Mouse (Mus musculus): ENCODE results near the gene Zfp37. TPM values are rescaled to one million over a fixed set of nuclear protein-coding genes. Genes with fewer than 3 reads are reported as not detected.

The Zfp37 gene
- polyA plus RNA-seq, 1 experiment from 2014 or later, result 6.7 TPM

GRCm38 (mm10) chr4:62262276-62262675 lies 31.4 kb upstream of the Zfp37 start, which contains the start of gene Slc31a2:
Gene Slc31a2 (plus strand): TSS chr4:62262562.
- H3K27me3 ChIP-seq (replicated peaks), result no peaks in the 10 kb centered on the region
- H3K4me1 ChIP-seq, result peaks cover 8% of the 10 kb centered on the region; the same call in 1 of the 2 replicates
- WGBS, result 28% methylated on average over 2 of the region's 2 CpGs
- ATAC-seq (ENCODE audit: extremely low read depth, insufficient number of reproducible peaks, low FRiP score, low TSS enrichment), result no peak
- H3K9ac ChIP-seq, result no peak within 1 kb of the TSS
- H3K36me3 ChIP-seq, result no peaks in the 10 kb centered on the region
- H3K4me3 ChIP-seq, result no peak within 1 kb of the TSS
- no peaks in the 10 kb centered on the region for H3K9me3 ChIP-seq
- H3K27ac ChIP-seq (replicated peaks), result no peak within 1 kb of the TSS
- no peak within 1 kb of the TSS for H3K4me2 ChIP-seq

- no peak for ATAC-seq (ENCODE audit: extremely low read depth, insufficient number of reproducible peaks, low FRiP score, low TSS enrichment)
- 24% methylated on average over 8 of the region's 8 CpGs for WGBS
- Histone ChIP-seq H3K4me3 (no peak overlapping the region), H3K36me3 (no peaks in the 10 kb centered on the region), H3K9me3 (no peaks in the 10 kb centered on the region), H3K4me1 (no peaks in the 10 kb centered on the region), H3K27ac (replicated peaks) (no peak overlapping the region), H3K27me3 (replicated peaks) (no peaks in the 10 kb centered on the region), H3K9ac (no peak overlapping the region), H3K4me2 (no peak overlapping the region)
Observed at GRCm38 (mm10) chr4:62256931-62257330, 26.1 kb upstream of the Zfp37 start.

- Histone ChIP-seq H3K36me3 (no peaks in the 10 kb centered on the region), H3K27me3 (replicated peaks) (no peaks in the 10 kb centered on the region)
- WGBS, result 54% methylated on average over 8 of the region's 8 CpGs
Observed at GRCm38 (mm10) chr4:62254551-62254950, 23.7 kb upstream of the Zfp37 start.

GRCm38 (mm10) chr4:62251776-62252175 lies 20.9 kb upstream of the Zfp37 start:
- no peaks in the 10 kb centered on the region for H3K4me1 ChIP-seq
- H3K36me3 ChIP-seq, result no peaks in the 10 kb centered on the region
- WGBS, result 81% methylated on average over 4 of the region's 4 CpGs
- no peak for ATAC-seq (ENCODE audit: extremely low read depth, insufficient number of reproducible peaks, low FRiP score, low TSS enrichment)
- no peak overlapping the region for H3K9ac ChIP-seq
- no peak overlapping the region for H3K4me2 ChIP-seq
- H3K4me3 ChIP-seq, result no peak overlapping the region
- no peaks in the 10 kb centered on the region for H3K27me3 ChIP-seq (replicated peaks)
- H3K9me3 ChIP-seq, result no peaks in the 10 kb centered on the region
- H3K27ac ChIP-seq (replicated peaks), result no peak overlapping the region

More at GRCm38 (mm10) chr4:62254551-62254950, 23.7 kb upstream of the Zfp37 start:
- H3K4me1 ChIP-seq, result no peaks in the 10 kb centered on the region
- H3K9ac ChIP-seq, result no peak overlapping the region
- H3K4me3 ChIP-seq, result no peak overlapping the region
- no peak overlapping the region for H3K4me2 ChIP-seq
- H3K27ac ChIP-seq (replicated peaks), result no peak overlapping the region
- ATAC-seq (ENCODE audit: extremely low read depth, insufficient number of reproducible peaks, low FRiP score, low TSS enrichment), result no peak
- H3K9me3 ChIP-seq, result no peaks in the 10 kb centered on the region

- 31% methylated on average over 3 of the region's 3 CpGs for WGBS
- H3K4me1 ChIP-seq, result no peaks in the 10 kb centered on the region
- H3K9me3 ChIP-seq, result no peaks in the 10 kb centered on the region
- H3K9ac ChIP-seq, result no peak overlapping the region
- no peaks in the 10 kb centered on the region for H3K27me3 ChIP-seq (replicated peaks)
- H3K36me3 ChIP-seq, result no peaks in the 10 kb centered on the region
- no peak for ATAC-seq (ENCODE audit: extremely low read depth, insufficient number of reproducible peaks, low FRiP score, low TSS enrichment)
- no peak overlapping the region for H3K27ac ChIP-seq (replicated peaks)
- no peak overlapping the region for H3K4me3 ChIP-seq
- no peak overlapping the region for H3K4me2 ChIP-seq
Observed at GRCm38 (mm10) chr4:62250896-62251544, 20.2 kb upstream of the Zfp37 start.

GRCm38 (mm10) chr4:62248328-62248727 lies 17.5 kb upstream of the Zfp37 start:
- H3K36me3 ChIP-seq, result no peaks in the 10 kb centered on the region
- no peak for ATAC-seq (ENCODE audit: extremely low read depth, insufficient number of reproducible peaks, low FRiP score, low TSS enrichment)
- no peak overlapping the region for H3K4me3 ChIP-seq
- H3K27ac ChIP-seq (replicated peaks), result no peak overlapping the region
- no peak overlapping the region for H3K4me2 ChIP-seq
- no peaks in the 10 kb centered on the region for H3K4me1 ChIP-seq
- H3K9me3 ChIP-seq, result no peaks in the 10 kb centered on the region
- WGBS, result 43% methylated on average over 4 of the region's 4 CpGs
- H3K27me3 ChIP-seq (replicated peaks), result no peaks in the 10 kb centered on the region
- no peak overlapping the region for H3K9ac ChIP-seq

- no peak for ATAC-seq (ENCODE audit: extremely low read depth, insufficient number of reproducible peaks, low FRiP score, low TSS enrichment)
- 63% methylated on average over 6 of the region's 6 CpGs for WGBS
- H3K4me3 ChIP-seq, result no peak overlapping the region
- no peak overlapping the region for H3K9ac ChIP-seq
- H3K36me3 ChIP-seq, result no peaks in the 10 kb centered on the region
- no peak overlapping the region for H3K27ac ChIP-seq (replicated peaks)
- no peak overlapping the region for H3K4me2 ChIP-seq
- H3K27me3 ChIP-seq (replicated peaks), result no peaks in the 10 kb centered on the region
- no peaks in the 10 kb centered on the region; the same call in 1 of the 2 replicates for H3K9me3 ChIP-seq
- no peaks in the 10 kb centered on the region for H3K4me1 ChIP-seq
Observed at GRCm38 (mm10) chr4:62240586-62240985, 9.7 kb upstream of the Zfp37 start.

GRCm38 (mm10) chr4:62230153-62230552 lies 694 bp downstream of the Zfp37 start:
- no peak for ATAC-seq (ENCODE audit: extremely low read depth, insufficient number of reproducible peaks, low FRiP score, low TSS enrichment)
- WGBS, result 61% methylated on average over 1 of the region's 1 CpGs
- Histone ChIP-seq H3K4me1 (no peaks in the 10 kb centered on the region), H3K9me3 (no peaks in the 10 kb centered on the region), H3K27me3 (replicated peaks) (no peaks in the 10 kb centered on the region), H3K36me3 (no peaks in the 10 kb centered on the region), H3K27ac (replicated peaks) (no peak overlapping the region), H3K9ac (no peak overlapping the region), H3K4me2 (no peak overlapping the region), H3K4me3 (no peak overlapping the region)

- 85% methylated on average over 7 of the region's 7 CpGs for WGBS
- H3K4me3 ChIP-seq, result no peak overlapping the region
- no peak overlapping the region for H3K9ac ChIP-seq
- no peaks in the 10 kb centered on the region for H3K4me1 ChIP-seq
- H3K9me3 ChIP-seq, result no peaks in the 10 kb centered on the region
- ATAC-seq (ENCODE audit: extremely low read depth, insufficient number of reproducible peaks, low FRiP score, low TSS enrichment), result no peak
- no peaks in the 10 kb centered on the region for H3K36me3 ChIP-seq
- H3K4me2 ChIP-seq, result no peak overlapping the region
- no peaks in the 10 kb centered on the region for H3K27me3 ChIP-seq (replicated peaks)
- no peak overlapping the region for H3K27ac ChIP-seq (replicated peaks)
Observed at GRCm38 (mm10) chr4:62229448-62229847, 1.4 kb downstream of the Zfp37 start.

GRCm38 (mm10) chr4:62228391-62228790 lies 2.5 kb downstream of the Zfp37 start:
- H3K36me3 ChIP-seq, result no peaks in the 10 kb centered on the region
- ATAC-seq (ENCODE audit: extremely low read depth, insufficient number of reproducible peaks, low FRiP score, low TSS enrichment), result no peak
- no peak overlapping the region for H3K27ac ChIP-seq (replicated peaks)
- H3K27me3 ChIP-seq (replicated peaks), result no peaks in the 10 kb centered on the region
- H3K4me1 ChIP-seq, result no peaks in the 10 kb centered on the region
- H3K9ac ChIP-seq, result no peak overlapping the region
- H3K9me3 ChIP-seq, result no peaks in the 10 kb centered on the region
- WGBS, result 23% methylated on average over 10 of the region's 10 CpGs
- no peak overlapping the region for H3K4me3 ChIP-seq
- no peak overlapping the region for H3K4me2 ChIP-seq

GRCm38 (mm10) chr4:62213490-62213889 lies 17.4 kb downstream of the Zfp37 start:
- H3K4me1 ChIP-seq, result peaks cover 11% of the 10 kb centered on the region
- no peaks in the 10 kb centered on the region for H3K36me3 ChIP-seq
- 64% methylated on average over 2 of the region's 2 CpGs for WGBS
- no peaks in the 10 kb centered on the region; the same call in 1 of the 2 replicates for H3K9me3 ChIP-seq
- H3K27me3 ChIP-seq (replicated peaks), result no peaks in the 10 kb centered on the region
- H3K27ac ChIP-seq (replicated peaks), result no peak overlapping the region
- H3K9ac ChIP-seq, result no peak overlapping the region
- H3K4me3 ChIP-seq, result no peak overlapping the region
- no peak overlapping the region for H3K4me2 ChIP-seq
- ATAC-seq (ENCODE audit: extremely low read depth, insufficient number of reproducible peaks, low FRiP score, low TSS enrichment), result no peak

GRCm38 (mm10) chr4:62210035-62210434 lies 20.8 kb downstream of the Zfp37 start:
- WGBS, result 34% methylated on average over 4 of the region's 4 CpGs
- Histone ChIP-seq H3K9ac (no peak overlapping the region), H3K9me3 (no peaks in the 10 kb centered on the region), H3K27me3 (replicated peaks) (no peaks in the 10 kb centered on the region), H3K27ac (replicated peaks) (no peak overlapping the region), H3K4me3 (no peak overlapping the region), H3K4me2 (peak overlapping the region; percentile 72; the same call in 1 of the 2 replicates), H3K4me1 (peaks cover 16% of the 10 kb centered on the region), H3K36me3 (0 out of 2 replicates have a peak, but pooled peaks cover under 1% of the 10 kb centered on the region)
- ATAC-seq (ENCODE audit: extremely low read depth, insufficient number of reproducible peaks, low FRiP score, low TSS enrichment), result no peak
